Mouse (Mus musculus) limb, embryonic 12.5 days (tissue): ENCODE results near the gene Slirp. TPM values are rescaled to one million over a fixed set of nuclear protein-coding genes. Genes with fewer than 3 reads are reported as not detected.

Source experiments
- ATAC-seq: fragments of 200-750 bp; cut with Nextera tagmentation; 2 replicates; pipeline ENCODE4 v1.8.0; 2017; ENCODE audit warnings: low read depth, moderate TSS enrichment; ENCODE audit not compliant: insufficient number of reproducible peaks, insufficient read depth, low FRiP score, low TSS enrichment
- H3K27ac ChIP-seq: fragments of 300-500 bp; sonication (generic); 2 replicates; pipeline ENCODE4 v1.5.1; 2016; ENCODE audit warnings: mild to moderate bottlenecking, moderate library complexity
- H3K27me3 ChIP-seq: fragments of 300-500 bp; sonication (generic); 2 replicates; pipeline ENCODE4 v1.6.1; 2016; ENCODE audit warnings: mild to moderate bottlenecking, moderate library complexity
- H3K36me3 ChIP-seq: fragments of 300-500 bp; sonication (generic); 2 replicates; pipeline ENCODE4 v1.6.1; 2016; ENCODE audit warnings: mild to moderate bottlenecking, moderate library complexity
- H3K4me1 ChIP-seq: fragments of 300-500 bp; sonication (generic); replicated peaks from 2 replicates; pipeline ENCODE4 v1.6.1; 2016
- H3K4me2 ChIP-seq: fragments of 300-500 bp; sonication (generic); 2 replicates; pipeline ENCODE4 v1.6.1; 2016; ENCODE audit warnings: mild to moderate bottlenecking, moderate library complexity
- H3K4me3 ChIP-seq: fragments of 300-500 bp; sonication (generic); replicated peaks from 2 replicates; pipeline ENCODE4 v1.5.1; 2016; ENCODE audit warnings: mild to moderate bottlenecking
- H3K9ac ChIP-seq: fragments of 300-500 bp; sonication (generic); replicated peaks from 2 replicates; pipeline ENCODE4 v1.6.1; 2016; ENCODE audit warnings: mild to moderate bottlenecking, moderate library complexity
- H3K9me3 ChIP-seq: fragments of 300-500 bp; sonication (generic); 2 replicates; pipeline ENCODE4 v1.6.1; 2016; ENCODE audit warnings: mild to moderate bottlenecking, moderate library complexity
- WGBS: fragments of 180-500 bp; shearing (Covaris S2); methylation state at CpG from one replicate; pipeline ENCODE4 v1.1.7; 2016; 5-methylcytosine and 5-hydroxymethylcytosine counted together
- polyA plus RNA-seq: library from polyadenylated mRNA; unstranded; fragments of >200 nt; fragmentation: Nextera tagmentation; extraction: Ambion mirVana; gene quantifications from 2 replicates; pipeline ENCODE4 v1.2.1, GENCODE M21; 2016

The Slirp gene
- polyA plus RNA-seq, 1 experiment from 2014 or later = 330 TPM

DNA sequence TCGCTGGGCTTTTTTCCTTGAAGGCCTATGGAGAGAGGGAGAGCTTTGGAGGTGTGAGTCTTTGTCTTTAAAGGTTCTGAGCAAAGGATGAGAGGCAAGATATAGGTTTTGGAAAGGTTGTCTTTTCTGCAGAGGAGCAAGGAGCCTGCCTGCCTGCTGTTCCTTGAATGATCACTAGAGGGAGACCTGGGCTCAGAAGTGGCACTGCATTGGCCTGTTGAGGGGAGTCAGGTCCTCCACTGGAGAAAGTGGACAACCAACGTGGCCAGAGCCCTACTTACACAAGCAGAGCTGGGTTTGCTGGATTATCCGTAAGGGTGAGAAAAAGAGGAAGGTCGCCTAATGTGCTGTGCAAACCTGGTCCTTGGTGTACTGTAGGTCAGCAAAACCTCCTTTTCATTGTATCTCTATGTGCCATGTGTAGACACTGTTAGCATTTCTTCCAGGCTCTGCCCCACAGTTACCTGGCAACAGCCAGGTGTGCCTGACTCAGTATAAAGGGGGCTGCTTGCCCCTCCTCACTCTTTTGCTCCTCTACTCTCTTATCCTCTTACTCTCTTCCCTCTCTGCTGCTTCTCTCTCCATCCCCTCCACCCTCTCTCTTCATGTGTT is 30.4 kb upstream of the Slirp start:
- no peaks in the 10 kb centered on the region for H3K27me3 ChIP-seq
- no peak overlapping the region for H3K4me3 ChIP-seq
- ATAC-seq = no peak
- no peaks in the 10 kb centered on the region for H3K36me3 ChIP-seq
- no peak overlapping the region for H3K9ac ChIP-seq
- no peak overlapping the region for H3K27ac ChIP-seq
- no peaks in the 10 kb centered on the region for H3K9me3 ChIP-seq
- no peak overlapping the region for H3K4me2 ChIP-seq
- WGBS = 21% methylated on average over 4 of the region's 4 CpGs
- H3K4me1 ChIP-seq = 0 out of 2 replicates have a peak, but pooled peaks cover 6% of the 10 kb centered on the region

DNA sequence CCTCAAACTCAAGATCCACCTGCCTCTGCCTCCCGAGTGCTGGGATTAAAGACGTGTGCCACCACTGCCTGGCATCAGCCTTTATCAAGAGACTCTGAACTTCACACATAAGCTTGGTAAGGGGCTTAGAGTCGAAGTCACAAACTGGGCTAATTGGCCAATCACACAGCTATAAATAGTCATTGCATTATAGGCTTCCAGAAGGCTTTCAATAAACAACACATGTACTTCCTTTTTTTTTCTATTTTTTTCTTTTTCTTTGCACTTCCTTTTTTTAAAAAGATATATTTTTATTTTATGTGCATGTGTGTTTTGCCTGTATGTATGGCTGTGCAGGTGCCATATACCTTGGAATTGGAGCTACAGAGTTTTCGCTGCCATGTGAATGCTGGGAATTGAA is 28.3 kb upstream of the Slirp start:
- Histone ChIP-seq H3K9ac (no peak overlapping the region), H3K4me3 (no peak overlapping the region), H3K4me2 (no peak overlapping the region), H3K27me3 (no peaks in the 10 kb centered on the region), H3K9me3 (no peaks in the 10 kb centered on the region), H3K4me1 (0 out of 2 replicates have a peak, but pooled peaks cover 6% of the 10 kb centered on the region), H3K36me3 (no peaks in the 10 kb centered on the region), H3K27ac (no peak overlapping the region)
- no peak for ATAC-seq
- WGBS = 70% methylated on average over 4 of the region's 4 CpGs

DNA sequence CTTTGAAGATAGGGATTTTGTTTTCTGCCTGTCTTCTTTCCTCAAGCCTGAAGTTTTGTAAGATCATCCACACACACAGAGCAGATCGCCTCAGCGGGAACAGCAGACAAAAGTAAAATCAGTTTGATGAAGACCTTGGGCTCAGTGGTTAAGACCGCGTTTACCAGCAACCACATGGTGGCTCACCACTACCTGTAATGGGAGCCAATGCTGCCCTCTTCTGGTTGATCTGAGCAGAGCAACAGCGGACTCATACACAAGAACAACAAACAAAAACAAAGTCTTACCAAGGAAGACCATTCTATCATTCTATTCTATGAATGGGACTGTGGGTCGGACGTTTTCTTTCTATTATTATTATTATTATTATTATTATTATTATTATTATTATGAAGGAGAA is 27.0 kb upstream of the Slirp start:
- H3K4me2 ChIP-seq = no peak overlapping the region
- H3K9me3 ChIP-seq = no peaks in the 10 kb centered on the region
- no peaks in the 10 kb centered on the region for H3K4me1 ChIP-seq
- no peak overlapping the region for H3K27ac ChIP-seq
- H3K27me3 ChIP-seq = no peaks in the 10 kb centered on the region
- H3K36me3 ChIP-seq = no peaks in the 10 kb centered on the region
- no peak for ATAC-seq
- no peak overlapping the region for H3K9ac ChIP-seq
- 35% methylated on average over 7 of the region's 7 CpGs for WGBS
- H3K4me3 ChIP-seq = no peak overlapping the region

DNA sequence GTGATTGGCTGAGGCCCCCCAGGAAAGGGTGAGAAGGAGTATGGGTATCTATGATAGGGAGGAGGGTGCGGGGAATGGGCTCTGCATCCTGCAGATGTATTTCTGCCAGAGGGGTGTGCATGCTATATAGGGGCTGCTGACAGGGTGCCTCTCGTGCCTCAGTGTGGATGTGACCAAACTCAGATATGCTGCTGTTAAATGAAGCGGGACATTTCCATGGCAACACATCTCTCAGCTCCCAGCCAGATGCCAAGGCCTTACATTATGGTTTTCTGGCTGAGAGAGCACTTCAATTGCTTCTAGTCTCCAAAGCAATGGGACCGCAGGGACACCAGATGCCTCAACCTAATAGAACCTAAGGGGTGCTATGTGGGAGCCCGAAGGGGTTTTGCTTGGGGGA is 24.8 kb upstream of the Slirp start:
- Histone ChIP-seq H3K9ac (no peak overlapping the region), H3K27me3 (no peaks in the 10 kb centered on the region), H3K4me2 (no peak overlapping the region), H3K4me1 (no peaks in the 10 kb centered on the region), H3K4me3 (no peak overlapping the region), H3K36me3 (peaks cover 15% of the 10 kb centered on the region; the same call in 1 of the 2 replicates), H3K27ac (no peak overlapping the region), H3K9me3 (no peaks in the 10 kb centered on the region)
- ATAC-seq = no peak
- 81% methylated on average over 5 of the region's 5 CpGs for WGBS

DNA sequence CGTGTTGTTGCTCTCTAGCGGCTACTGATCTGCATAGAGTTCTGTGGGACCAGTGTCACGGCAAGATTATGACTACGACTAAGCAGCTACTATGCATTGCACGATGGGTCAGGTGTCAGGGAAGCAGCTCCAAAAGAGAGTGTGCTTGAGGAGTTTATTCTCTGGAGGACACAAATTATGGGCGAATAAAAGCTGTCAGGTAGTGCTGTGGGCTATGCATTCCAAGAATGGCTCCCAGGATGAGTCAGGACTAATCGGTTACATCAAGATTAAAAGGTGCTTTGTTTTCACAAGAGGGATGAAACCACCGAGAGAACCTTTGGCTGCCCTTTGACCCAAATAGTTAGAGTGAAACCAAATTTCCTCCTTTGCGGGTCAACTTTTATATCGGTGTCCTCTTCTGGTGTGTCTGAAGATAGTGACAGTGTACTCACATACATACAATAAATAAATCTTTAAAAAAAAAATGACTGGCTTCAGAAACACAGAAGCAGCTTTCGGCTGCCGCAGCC is 23.7 kb upstream of the Slirp start:
- H3K27ac ChIP-seq = no peak overlapping the region
- no peaks in the 10 kb centered on the region for H3K9me3 ChIP-seq
- WGBS = 77% methylated on average over 12 of the region's 12 CpGs

DNA sequence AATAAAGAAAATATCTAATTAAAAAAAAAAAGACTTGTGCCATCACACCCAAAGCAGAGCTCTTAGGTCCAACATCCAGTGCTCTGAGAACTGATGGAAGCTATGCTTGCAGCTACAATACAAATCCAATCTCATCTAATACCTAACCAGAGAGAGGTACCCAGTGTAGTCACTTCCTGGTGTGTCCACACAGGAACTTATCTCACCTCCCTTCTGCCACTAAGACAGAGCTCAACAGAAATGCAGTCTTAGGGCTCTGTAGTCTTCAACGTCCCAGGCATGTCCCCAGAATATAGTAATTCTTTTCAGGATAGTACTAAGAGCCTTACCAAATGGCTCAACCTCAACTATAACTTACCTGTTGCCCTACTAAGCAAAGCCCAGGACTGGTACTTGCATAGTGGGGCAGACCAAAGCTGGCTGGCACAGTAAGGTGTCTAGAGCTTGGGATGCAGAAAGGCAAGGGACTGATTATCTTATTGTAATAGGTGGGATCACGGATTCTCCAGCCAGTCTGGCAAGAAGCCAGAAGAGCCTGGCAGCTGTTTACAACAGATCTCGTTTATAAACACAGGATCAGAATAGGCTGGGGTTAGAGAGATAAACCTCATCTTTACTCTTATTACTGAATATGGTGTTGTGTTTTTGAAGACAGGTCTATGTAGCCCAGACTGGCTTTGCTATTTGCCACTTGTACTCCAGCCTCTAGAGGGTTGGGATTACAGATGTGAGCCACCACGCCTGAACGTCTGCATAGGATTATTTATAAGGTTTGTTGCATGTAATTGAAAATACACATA is 21.8 kb upstream of the Slirp start:
- Histone ChIP-seq H3K9ac (no peak overlapping the region), H3K4me1 (no peaks in the 10 kb centered on the region), H3K9me3 (no peaks in the 10 kb centered on the region), H3K27ac (no peak overlapping the region), H3K36me3 (peaks cover 39% of the 10 kb centered on the region), H3K4me3 (no peak overlapping the region), H3K27me3 (no peaks in the 10 kb centered on the region), H3K4me2 (no peak overlapping the region)
- ATAC-seq = no peak
- 80% methylated on average over 5 of the region's 5 CpGs for WGBS

More for the DNA sequence above, 23.7 kb upstream of the Slirp start:
- H3K36me3 ChIP-seq = peaks cover 24% of the 10 kb centered on the region
- no peak overlapping the region for H3K4me3 ChIP-seq
- no peak overlapping the region for H3K9ac ChIP-seq
- no peaks in the 10 kb centered on the region for H3K4me1 ChIP-seq
- no peaks in the 10 kb centered on the region for H3K27me3 ChIP-seq
- H3K4me2 ChIP-seq = no peak overlapping the region
- ATAC-seq = no peak

DNA sequence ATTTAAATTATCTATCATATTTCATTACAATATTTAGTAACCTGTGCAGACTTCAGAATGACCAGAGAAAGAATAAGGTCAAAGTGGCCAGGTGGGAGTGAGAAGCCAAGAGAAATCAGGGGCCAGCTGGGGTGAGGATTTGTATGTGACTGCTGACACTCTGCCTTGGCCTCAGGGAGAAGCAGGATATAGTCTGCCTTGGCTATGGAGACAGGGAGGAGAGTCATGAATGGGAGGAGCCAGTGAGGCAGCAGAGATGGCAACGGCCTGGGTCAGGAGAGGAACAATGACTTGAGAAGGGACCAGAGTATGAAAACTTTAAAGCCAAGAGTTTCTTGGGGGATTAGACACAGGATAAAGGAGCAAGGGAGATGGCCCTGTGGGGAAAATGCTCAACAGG is 20.0 kb upstream of the Slirp start:
- H3K4me3 ChIP-seq = no peak overlapping the region
- H3K9ac ChIP-seq = no peak overlapping the region
- no peaks in the 10 kb centered on the region for H3K9me3 ChIP-seq
- no peak for ATAC-seq
- no peak overlapping the region for H3K4me2 ChIP-seq
- H3K36me3 ChIP-seq = peaks cover 57% of the 10 kb centered on the region
- 69% methylated on average over 1 of the region's 1 CpGs for WGBS
- no peaks in the 10 kb centered on the region for H3K27me3 ChIP-seq
- H3K4me1 ChIP-seq = no peaks in the 10 kb centered on the region
- H3K27ac ChIP-seq = no peak overlapping the region

DNA sequence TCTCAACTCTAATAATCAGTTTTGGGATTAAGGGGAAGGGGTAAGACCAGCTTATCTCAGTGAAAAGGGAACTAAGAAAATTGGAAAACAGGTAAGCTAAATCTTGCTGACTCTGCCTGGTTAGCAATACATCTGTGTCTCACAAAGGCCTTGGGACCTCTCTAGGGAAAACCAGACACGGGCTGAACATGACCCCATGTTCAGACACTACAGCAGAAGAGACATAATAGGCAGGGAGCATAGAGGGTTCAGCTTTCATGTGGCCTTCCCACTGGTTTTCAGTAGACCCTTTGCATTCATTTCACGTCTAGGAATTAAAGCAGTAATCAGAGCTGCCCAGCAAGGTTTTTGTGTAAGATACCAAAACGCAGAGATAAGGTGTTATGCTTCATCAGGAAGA is 19.2 kb upstream of the Slirp start:
- 47% methylated on average over 3 of the region's 3 CpGs for WGBS
- H3K36me3 ChIP-seq = peaks cover 65% of the 10 kb centered on the region
- no peaks in the 10 kb centered on the region for H3K9me3 ChIP-seq
- no peaks in the 10 kb centered on the region for H3K4me1 ChIP-seq
- no peak for ATAC-seq
- H3K4me3 ChIP-seq = no peak overlapping the region
- no peaks in the 10 kb centered on the region for H3K27me3 ChIP-seq
- H3K4me2 ChIP-seq = no peak overlapping the region
- H3K9ac ChIP-seq = no peak overlapping the region
- no peak overlapping the region for H3K27ac ChIP-seq

DNA sequence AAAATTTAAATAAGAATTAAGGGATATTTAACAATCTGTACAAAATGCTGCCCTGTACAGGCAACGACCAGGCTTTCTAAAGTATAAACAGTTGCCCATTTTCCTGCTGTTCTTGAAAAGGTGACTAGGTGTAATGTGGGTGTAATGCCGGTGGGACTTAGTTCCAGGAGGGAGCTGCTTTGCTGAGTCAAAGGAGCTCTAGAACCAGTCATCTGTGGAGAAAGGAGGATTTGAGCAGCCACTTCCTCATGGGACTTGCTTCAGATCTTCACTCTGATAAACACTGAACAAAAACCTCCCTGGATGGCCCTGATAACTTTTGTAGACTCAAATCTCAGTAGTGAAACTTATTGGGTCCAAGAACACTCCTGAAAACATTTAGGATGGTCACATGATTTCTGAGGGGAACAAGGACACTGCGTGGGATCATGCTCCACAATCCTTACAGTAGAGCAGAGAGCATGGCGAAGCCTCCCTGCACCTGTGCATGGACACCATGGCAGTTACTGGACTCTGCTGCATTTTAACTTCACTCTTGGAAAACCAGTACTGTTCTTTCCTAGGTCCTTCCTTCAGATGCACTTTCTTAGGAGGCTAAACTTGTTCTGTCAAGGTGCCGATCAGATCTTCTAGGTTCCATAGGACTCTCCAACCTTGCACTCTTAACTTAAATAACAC is 17.2 kb upstream of the Slirp start:
- no peak overlapping the region for H3K9ac ChIP-seq
- ATAC-seq = no peak
- no peak overlapping the region for H3K4me3 ChIP-seq
- 93% methylated on average over 5 of the region's 5 CpGs for WGBS
- no peaks in the 10 kb centered on the region for H3K4me1 ChIP-seq
- peaks cover 84% of the 10 kb centered on the region for H3K36me3 ChIP-seq
- H3K27ac ChIP-seq = no peak overlapping the region
- no peaks in the 10 kb centered on the region for H3K9me3 ChIP-seq
- no peaks in the 10 kb centered on the region for H3K27me3 ChIP-seq
- H3K4me2 ChIP-seq = no peak overlapping the region

DNA sequence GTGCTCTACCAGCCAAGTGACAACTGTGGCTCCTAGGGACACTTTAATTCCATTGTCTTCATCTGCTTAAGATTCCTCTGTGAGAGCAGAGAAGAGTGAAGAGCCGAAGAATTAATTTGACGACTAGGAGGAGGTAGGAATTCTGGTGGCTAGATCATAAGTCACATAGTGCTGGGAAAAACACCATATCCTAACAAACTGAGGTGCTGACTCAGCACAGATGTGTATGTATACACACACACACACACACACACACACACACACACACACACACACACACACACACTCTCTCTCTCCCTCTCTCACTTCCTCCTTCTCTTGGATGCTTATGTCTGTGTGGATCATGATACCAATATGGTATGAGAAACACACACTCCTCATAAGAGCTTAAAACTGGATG is 15.4 kb upstream of the Slirp start:
- 88% methylated on average over 2 of the region's 2 CpGs for WGBS
- Histone ChIP-seq H3K4me3 (no peak overlapping the region), H3K9ac (no peak overlapping the region), H3K4me1 (no peaks in the 10 kb centered on the region), H3K36me3 (peaks cover 93% of the 10 kb centered on the region), H3K27ac (no peak overlapping the region), H3K9me3 (no peaks in the 10 kb centered on the region), H3K4me2 (no peak overlapping the region), H3K27me3 (no peaks in the 10 kb centered on the region)
- ATAC-seq = no peak

DNA sequence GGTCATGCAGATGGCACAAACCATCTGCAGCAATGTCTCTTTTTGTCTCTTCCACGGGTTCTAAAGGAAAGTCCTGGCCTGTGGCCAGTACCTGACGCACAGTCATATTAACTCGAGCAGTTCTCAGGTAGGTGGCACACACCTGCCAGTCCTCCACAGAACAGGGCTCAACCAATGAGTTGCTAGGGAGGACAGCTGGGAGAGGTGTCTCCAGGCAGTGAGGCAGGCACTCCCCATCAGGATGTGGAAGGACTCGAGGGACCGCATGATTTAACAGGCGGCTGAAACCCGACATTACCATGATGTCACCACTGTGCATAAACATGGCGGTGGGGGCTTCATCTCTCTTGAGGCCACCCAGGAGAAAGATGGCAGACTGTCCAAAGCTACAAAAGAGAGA is 14.8 kb upstream of the Slirp start:
- H3K4me3 ChIP-seq = no peak overlapping the region
- peaks cover 93% of the 10 kb centered on the region for H3K36me3 ChIP-seq
- H3K27ac ChIP-seq = no peak overlapping the region
- 80% methylated on average over 8 of the region's 8 CpGs for WGBS
- H3K4me1 ChIP-seq = no peaks in the 10 kb centered on the region
- no peak overlapping the region for H3K4me2 ChIP-seq
- no peak for ATAC-seq
- H3K27me3 ChIP-seq = no peaks in the 10 kb centered on the region
- H3K9me3 ChIP-seq = no peaks in the 10 kb centered on the region
- H3K9ac ChIP-seq = no peak overlapping the region
